Mouse (Mus musculus) embryonic fibroblast, embryonic 13.5 days (primary cell): ENCODE measurements at regions not wholly inside any gene's neighbourhood (a gene's known extent, or its start where the extent isn't known, plus 50 kb on each side); places are given as distances from the start of the nearest gene placed in this dataset.

Experiments used
- CTCF ChIP-seq: IDR thresholded peaks from 2 replicates; pipeline ENCODE4 v1.5.1; 2011; ENCODE audit warnings: mild to moderate bottlenecking, control low read depth, low read length, moderate library complexity, borderline replicate concordance; ENCODE audit not compliant: insufficient read depth
- POLR2A ChIP-seq: IDR thresholded peaks from 2 replicates; pipeline ENCODE4 v1.6.1; 2011; ENCODE audit warnings: low read depth, mild to moderate bottlenecking, control low read depth, low read length, moderate library complexity

DNA sequence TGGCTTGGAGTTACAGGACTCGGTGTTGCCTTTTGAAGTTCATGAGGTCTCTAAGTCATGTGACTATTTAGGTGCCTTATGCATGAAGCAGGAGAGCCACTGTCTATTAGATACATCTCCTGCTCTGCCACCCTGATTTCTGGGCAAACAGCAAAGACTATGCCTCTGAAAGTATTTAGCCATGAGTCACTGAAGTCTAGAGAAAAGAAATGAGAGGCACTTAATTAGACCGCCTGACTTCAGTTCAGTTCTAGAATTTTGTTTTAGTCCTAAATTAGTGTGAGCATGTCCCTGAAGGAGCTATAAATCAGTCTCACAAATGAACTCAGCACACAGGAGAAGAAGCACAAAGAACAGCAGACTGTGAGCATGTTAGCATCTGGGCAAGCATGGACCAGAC, 924.5 kb downstream of the Gsdmc2 start:
- TF ChIP-seq CTCF (no peak), POLR2A (no peak)
